7 mouse cellular contexts compared by ENCODE assay signal in the genomic region with DNA sequence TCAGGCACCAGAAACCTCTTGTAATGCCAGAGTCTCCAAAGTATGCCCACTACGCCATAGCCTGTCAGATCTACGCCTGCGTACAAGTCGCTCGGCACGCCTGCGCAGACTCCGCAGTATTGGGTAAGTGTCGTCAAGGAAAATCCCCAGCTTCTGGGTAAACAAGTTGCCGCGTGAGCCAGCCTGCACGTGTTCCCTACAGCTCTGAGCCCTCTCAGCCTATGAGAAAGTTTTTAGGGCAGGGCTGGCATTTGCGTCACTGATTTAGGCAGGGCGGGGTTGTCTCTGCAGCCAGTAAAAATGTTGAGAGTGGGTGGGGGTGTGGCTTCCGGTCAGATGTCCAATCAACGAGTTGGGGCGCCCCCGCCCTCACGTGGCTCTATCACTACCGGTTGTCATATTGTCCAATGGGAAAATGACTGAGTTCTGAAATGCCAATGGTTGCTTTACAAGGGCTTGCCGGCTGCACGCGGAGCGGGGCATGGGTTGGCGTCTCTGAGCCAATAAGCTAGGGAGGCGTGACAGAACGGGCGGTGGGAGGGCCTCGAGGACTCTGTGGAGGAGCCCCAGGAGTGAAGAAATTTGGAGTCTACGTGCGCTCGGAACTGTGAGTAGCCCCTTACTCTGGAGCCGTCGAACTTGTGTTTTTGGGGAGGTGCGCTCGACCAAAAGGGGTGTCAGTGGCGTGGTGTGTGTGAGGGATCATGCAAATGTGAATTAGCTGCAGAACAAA. TPM values are rescaled to one million over a fixed set of nuclear protein-coding genes. Genes with fewer than 3 reads are reported as not detected.
DNase-seq lines count a peak whose midpoint lies in the region; ATAC-seq and TF ChIP-seq lines count a peak whose summit lies in the region.

A gene (plus strand): TSS at position 521 of the 733 bp plus-strand sequence.

- H3K9ac ChIP-seq in embryonic facial prominence, embryonic 12.5 days = peak within 1 kb of the TSS; percentile 63
- peak within 1 kb of the TSS; percentile 64 for H3K9ac ChIP-seq in limb, embryonic 12.5 days (replicated peaks)
- peak within 1 kb of the TSS; percentile 46 for H3K9ac ChIP-seq in midbrain, embryonic 15.5 days

- no peak for TF ChIP-seq CTCF in spleen, adult 2 months (IDR thresholded peaks at IDR 0.05; ENCODE audit: extremely low read depth, insufficient read depth, insufficient read length, insufficient replicate concordance)

- H3K36me3 ChIP-seq in embryonic facial prominence, embryonic 12.5 days = peaks cover 18% of the 10 kb centered on the region
- H3K36me3 ChIP-seq in limb, embryonic 12.5 days = peaks cover 31% of the 10 kb centered on the region
- peaks cover 6% of the 10 kb centered on the region; the same call in 1 of the 2 replicates for H3K36me3 ChIP-seq in midbrain, embryonic 15.5 days (replicated peaks)
- H3K36me3 ChIP-seq in spleen, adult 2 months (ENCODE audit: control insufficient read depth, insufficient read depth, low read length) = peaks cover 6% of the 10 kb centered on the region

- peak; percentile 66 for TF ChIP-seq POLR2A in spleen, adult 2 months (IDR thresholded peaks at IDR 0.05; ENCODE audit: low read depth, low read length)

- peaks cover 45% of the 10 kb centered on the region for H3K4me1 ChIP-seq in embryonic facial prominence, embryonic 12.5 days
- peaks cover 63% of the 10 kb centered on the region for H3K4me1 ChIP-seq in limb, embryonic 12.5 days (replicated peaks)
- H3K4me1 ChIP-seq in midbrain, embryonic 15.5 days = peaks cover 70% of the 10 kb centered on the region
- peaks cover 22% of the 10 kb centered on the region for H3K4me1 ChIP-seq in spleen, adult 2 months (ENCODE audit: control insufficient read depth, insufficient read depth, insufficient read length)

- peak; percentile 96 for DNase-seq in adrenal gland, postnatal 25 days
- peak; percentile 100 for DNase-seq in heart, adult 11 months
- DNase-seq in kidney, adult 18-20 months = peak; percentile 99
- DNase-seq in spleen, adult 2 months (ENCODE audit: low read depth in 1 of 2, low spot score in 2 of 2) = peak; percentile 99 to 100

- H3K27ac ChIP-seq in embryonic facial prominence, embryonic 12.5 days = peak within 1 kb of the TSS; percentile 83
- H3K27ac ChIP-seq in limb, embryonic 12.5 days = peak within 1 kb of the TSS; percentile 78
- H3K27ac ChIP-seq in midbrain, embryonic 15.5 days = peak within 1 kb of the TSS; percentile 82
- peak within 1 kb of the TSS; percentile 92 for H3K27ac ChIP-seq in spleen, adult 2 months (ENCODE audit: insufficient read depth, low read length)

- under 1% methylated on average over 37 of the region's 37 CpGs for WGBS in embryonic facial prominence, embryonic 12.5 days
- WGBS in limb, embryonic 12.5 days = under 1% methylated on average over 37 of the region's 37 CpGs
- under 1% methylated on average over 37 of the region's 37 CpGs for WGBS in midbrain, embryonic 15.5 days
- under 1% methylated on average over 37 of the region's 37 CpGs for WGBS in spleen, adult 2 months

- no peaks in the 10 kb centered on the region for H3K9me3 ChIP-seq in embryonic facial prominence, embryonic 12.5 days
- H3K9me3 ChIP-seq in limb, embryonic 12.5 days = no peaks in the 10 kb centered on the region
- H3K9me3 ChIP-seq in midbrain, embryonic 15.5 days = no peaks in the 10 kb centered on the region

- peak within 1 kb of the TSS; percentile 81 for H3K4me2 ChIP-seq in embryonic facial prominence, embryonic 12.5 days (replicated peaks)
- H3K4me2 ChIP-seq in limb, embryonic 12.5 days = peak within 1 kb of the TSS; percentile 98
- H3K4me2 ChIP-seq in midbrain, embryonic 15.5 days = peak within 1 kb of the TSS; percentile 82

- peak within 1 kb of the TSS; percentile 57 for H3K4me3 ChIP-seq in embryonic facial prominence, embryonic 12.5 days
- H3K4me3 ChIP-seq in limb, embryonic 12.5 days (replicated peaks) = peak within 1 kb of the TSS; percentile 57
- peak within 1 kb of the TSS; percentile 47 for H3K4me3 ChIP-seq in midbrain, embryonic 15.5 days
- H3K4me3 ChIP-seq in spleen, adult 2 months (ENCODE audit: extremely low read depth, insufficient read depth, insufficient read length) = peak within 1 kb of the TSS; percentile 70

- ATAC-seq in embryonic facial prominence, embryonic 12.5 days (ENCODE audit: insufficient number of reproducible peaks, insufficient read depth, low FRiP score, low TSS enrichment) = peak; percentile 88
- peak; percentile 94 for ATAC-seq in limb, embryonic 12.5 days (ENCODE audit: insufficient number of reproducible peaks, insufficient read depth, low FRiP score, low TSS enrichment, low read depth)
- peak; percentile 95 for ATAC-seq in midbrain, embryonic 15.5 days (replicated peaks)

- H3K27me3 ChIP-seq in embryonic facial prominence, embryonic 12.5 days = no peaks in the 10 kb centered on the region
- H3K27me3 ChIP-seq in limb, embryonic 12.5 days = no peaks in the 10 kb centered on the region
- no peaks in the 10 kb centered on the region for H3K27me3 ChIP-seq in midbrain, embryonic 15.5 days (replicated peaks)
- no peaks in the 10 kb centered on the region for H3K27me3 ChIP-seq in spleen, adult 2 months (ENCODE audit: control insufficient read depth, insufficient read depth, low read length)

RNA-seq across cellular contexts. Expression of the gene that starts here (rescaled TPM):
- 66.5 and 84.7 TPM in 2 replicates for total RNA-seq in adrenal gland, postnatal 25 days (2021)
- polyA plus RNA-seq in embryonic facial prominence, embryonic 12.5 days (2016; fragmentation: Nextera tagmentation; extraction: Ambion mirVana) = 11.4 and 11.5 TPM in 2 replicates
- 7.2 and 10.4 TPM in 2 replicates for polyA plus RNA-seq in limb, embryonic 12.5 days (2016; fragmentation: Nextera tagmentation; extraction: Ambion mirVana)
- 11.3 and 12.3 TPM in 2 replicates for polyA plus RNA-seq in midbrain, embryonic 15.5 days (2015; fragmentation: Nextera tagmentation; extraction: Ambion mirVana)
- polyA plus RNA-seq in spleen, adult 2 months (2012; rRNA removed) = 23.3 and 25.7 TPM in 2 replicates

Comparison
In these comparisons a context has a peak if more than half of its experiments do, and no peak if none do; other contexts are left out.
1. Peak in every context shown above with its lines: DNase-seq, ATAC-seq, H3K4me3 ChIP-seq and H3K27ac ChIP-seq.